13 mouse cellular contexts compared by ENCODE assay signal in the genomic region with DNA sequence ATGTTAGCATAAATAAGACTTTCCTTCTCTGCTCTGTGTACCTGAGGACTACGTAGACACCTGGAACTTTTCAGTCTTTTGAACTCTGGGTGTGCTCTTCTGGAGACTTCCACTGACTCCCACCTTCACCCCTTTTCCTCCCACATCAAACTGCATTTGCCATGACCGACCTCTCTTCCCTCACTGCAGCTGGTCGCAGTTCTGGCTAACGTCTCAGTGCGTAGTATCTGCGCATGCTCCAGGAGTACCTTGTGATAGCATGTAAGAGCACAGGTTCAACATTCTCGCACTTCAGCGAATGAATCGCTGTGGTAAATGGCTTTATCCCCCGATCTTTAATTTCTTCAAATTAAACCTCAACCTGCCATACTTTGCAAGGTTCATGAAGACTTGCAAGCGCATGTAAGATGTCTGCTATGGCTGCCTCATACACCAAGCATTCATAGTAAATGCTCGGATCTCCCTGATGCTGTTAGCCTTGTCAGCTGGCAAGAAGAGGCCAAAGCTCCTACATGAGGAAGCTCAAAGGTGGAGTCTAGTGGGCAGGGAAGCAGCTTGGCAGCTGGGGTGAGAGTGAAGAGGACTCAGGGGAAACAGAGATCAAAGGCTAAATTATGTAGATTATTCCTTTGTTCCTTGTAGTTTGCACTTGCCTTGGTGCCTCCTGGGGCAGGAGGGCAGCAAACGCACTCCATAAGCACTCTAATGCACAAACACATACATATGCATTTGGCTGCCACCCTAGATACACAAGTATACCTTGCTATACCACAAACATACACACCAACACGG. TPM values are rescaled to one million over a fixed set of nuclear protein-coding genes. Genes with fewer than 3 reads are reported as not detected.
DNase-seq lines count a peak whose midpoint lies in the region; ATAC-seq and TF ChIP-seq lines count a peak whose summit lies in the region.
"Had no signal": no experiment of that assay in that cellular context is flagged by ENCODE, and none has a peak within 500 bp of the region (broad histone marks: within the 10 kb centered on the region; RNA-seq: fewer than 3 reads in every experiment).

No protein-coding gene starts in this region.

- H3K4me1 ChIP-seq in hindbrain, embryonic 11.5 days (replicated peaks; ENCODE audit: control insufficient read depth, insufficient read depth, low read length) = no peaks in the 10 kb centered on the region
- peaks cover 10% of the 10 kb centered on the region for H3K4me1 ChIP-seq in hindbrain, embryonic 10.5 days (replicated peaks)
- H3K4me1 ChIP-seq in forebrain, embryonic 16.5 days (replicated peaks; ENCODE audit: control insufficient read depth, insufficient read depth, low read length) = peaks cover 11% of the 10 kb centered on the region
- no peaks in the 10 kb centered on the region for H3K4me1 ChIP-seq in hindbrain, embryonic 16.5 days (ENCODE audit: control insufficient read depth, insufficient read depth, low read depth, low read length)
- no peaks in the 10 kb centered on the region for H3K4me1 ChIP-seq in midbrain, postnatal 0 days (ENCODE audit: insufficient read depth, low read length)
- H3K4me1 ChIP-seq: heart, embryonic 15.5 days had no signal

- peak; percentile 61; the same call in 1 of the 2 replicates for ATAC-seq in hindbrain, embryonic 11.5 days (ENCODE audit: low FRiP score)
- 0 out of 2 replicates have a peak, but pooled peaks have one; percentile 18 for ATAC-seq in forebrain, embryonic 16.5 days
- 0 out of 2 replicates have a peak, but pooled peaks have one; percentile 30 for ATAC-seq in hindbrain, embryonic 16.5 days
- peak; percentile 58; the same call in 1 of the 2 replicates for ATAC-seq in midbrain, postnatal 0 days (ENCODE audit: low FRiP score)

- DNase-seq in hindbrain, embryonic 11.5 days (ENCODE audit: low spot score) = peak; percentile 27
- no peak for DNase-seq in hindbrain, embryonic 10.5 days (ENCODE audit: low spot score)
- no peak for DNase-seq in midbrain, postnatal 0 days (ENCODE audit: low spot score)
- no peak for DNase-seq in gastrocnemius, adult 8-10 months (ENCODE audit: low spot score in 2 of 2)
- no peak for DNase-seq in layer of hippocampus, postnatal 25 days (ENCODE audit: extremely low spot score in 1 of 2, low spot score in 1 of 2)
- DNase-seq: adrenal gland, postnatal 25 days; lung, adult 2 months had no signal

- no peaks in the 10 kb centered on the region for H3K36me3 ChIP-seq in hindbrain, embryonic 11.5 days (ENCODE audit: control insufficient read depth, insufficient read depth, low read length)
- H3K36me3 ChIP-seq in hindbrain, embryonic 10.5 days = no peaks in the 10 kb centered on the region
- no peaks in the 10 kb centered on the region for H3K36me3 ChIP-seq in forebrain, embryonic 16.5 days (ENCODE audit: control insufficient read depth, insufficient read depth)
- H3K36me3 ChIP-seq in hindbrain, embryonic 16.5 days (ENCODE audit: control insufficient read depth, insufficient read depth, low read length) = no peaks in the 10 kb centered on the region
- H3K36me3 ChIP-seq in midbrain, postnatal 0 days (ENCODE audit: insufficient read depth, low read length) = no peaks in the 10 kb centered on the region
- H3K36me3 ChIP-seq: embryonic facial prominence, embryonic 12.5 days; heart, embryonic 15.5 days; limb, embryonic 15.5 days had no signal

- H3K27me3 ChIP-seq in hindbrain, embryonic 11.5 days (ENCODE audit: control insufficient read depth, insufficient read depth, low read length) = no peaks in the 10 kb centered on the region
- H3K27me3 ChIP-seq in hindbrain, embryonic 10.5 days (ENCODE audit: insufficient read depth, poor library complexity, severe bottlenecking) = no peaks in the 10 kb centered on the region
- H3K27me3 ChIP-seq in forebrain, embryonic 16.5 days (replicated peaks; ENCODE audit: control insufficient read depth, insufficient read depth, low read length) = no peaks in the 10 kb centered on the region
- H3K27me3 ChIP-seq in hindbrain, embryonic 16.5 days (replicated peaks; ENCODE audit: control insufficient read depth, insufficient read depth, low read length) = no peaks in the 10 kb centered on the region
- H3K27me3 ChIP-seq in midbrain, postnatal 0 days (ENCODE audit: insufficient read depth, low read length) = no peaks in the 10 kb centered on the region
- H3K27me3 ChIP-seq: embryonic facial prominence, embryonic 12.5 days; heart, embryonic 15.5 days; limb, embryonic 15.5 days had no signal

- H3K4me3 ChIP-seq in hindbrain, embryonic 11.5 days (ENCODE audit: low read depth, low read length) = no peak overlapping the region
- H3K4me3 ChIP-seq in hindbrain, embryonic 10.5 days = no peak overlapping the region
- H3K4me3 ChIP-seq in forebrain, embryonic 16.5 days (replicated peaks; ENCODE audit: low read length) = no peak overlapping the region
- H3K4me3 ChIP-seq in hindbrain, embryonic 16.5 days (ENCODE audit: low read length) = no peak overlapping the region
- H3K4me3 ChIP-seq in midbrain, postnatal 0 days (ENCODE audit: low read depth, low read length) = no peak overlapping the region
- H3K4me3 ChIP-seq: embryonic facial prominence, embryonic 12.5 days; heart, embryonic 15.5 days; limb, embryonic 15.5 days; myocyte had no signal

- TF ChIP-seq CTCF in midbrain, postnatal 0 days (IDR thresholded peaks at IDR 0.05) = no peak

- H3K9ac ChIP-seq in hindbrain, embryonic 11.5 days (ENCODE audit: low read depth, low read length) = 0 out of 2 replicates have a peak overlapping the region, but pooled peaks have one; percentile 11
- H3K9ac ChIP-seq in forebrain, embryonic 16.5 days (replicated peaks; ENCODE audit: low read depth, low read length) = no peak overlapping the region; the same call in 1 of the 2 replicates
- H3K9ac ChIP-seq in hindbrain, embryonic 16.5 days (ENCODE audit: low read depth, low read length) = no peak overlapping the region
- no peak overlapping the region for H3K9ac ChIP-seq in midbrain, postnatal 0 days (replicated peaks; ENCODE audit: low read length, poor library complexity, severe bottlenecking)
- H3K9ac ChIP-seq: embryonic facial prominence, embryonic 12.5 days; heart, embryonic 15.5 days; limb, embryonic 15.5 days had no signal

- no peak overlapping the region for H3K27ac ChIP-seq in hindbrain, embryonic 11.5 days (ENCODE audit: low read depth, low read length)
- no peak overlapping the region for H3K27ac ChIP-seq in hindbrain, embryonic 10.5 days
- H3K27ac ChIP-seq in forebrain, embryonic 16.5 days (ENCODE audit: low read length) = peak overlapping the region; percentile 75
- H3K27ac ChIP-seq in hindbrain, embryonic 16.5 days (ENCODE audit: low read depth, low read length) = no peak overlapping the region
- no peak overlapping the region for H3K27ac ChIP-seq in midbrain, postnatal 0 days (ENCODE audit: low read depth, low read length)
- H3K27ac ChIP-seq: embryonic facial prominence, embryonic 12.5 days; heart, embryonic 15.5 days; limb, embryonic 15.5 days had no signal

- H3K9me3 ChIP-seq in hindbrain, embryonic 11.5 days (ENCODE audit: control insufficient read depth, low read length) = no peaks in the 10 kb centered on the region
- H3K9me3 ChIP-seq in hindbrain, embryonic 10.5 days = no peaks in the 10 kb centered on the region
- H3K9me3 ChIP-seq in forebrain, embryonic 16.5 days (ENCODE audit: control insufficient read depth, low read length) = no peaks in the 10 kb centered on the region
- no peaks in the 10 kb centered on the region for H3K9me3 ChIP-seq in hindbrain, embryonic 16.5 days (ENCODE audit: control insufficient read depth, low read length)
- no peaks in the 10 kb centered on the region for H3K9me3 ChIP-seq in midbrain, postnatal 0 days (ENCODE audit: low read length)
- H3K9me3 ChIP-seq: embryonic facial prominence, embryonic 12.5 days; heart, embryonic 15.5 days; limb, embryonic 15.5 days had no signal

- WGBS in hindbrain, embryonic 11.5 days = 80% methylated on average over 14 of the region's 14 CpGs
- 86% methylated on average over 14 of the region's 14 CpGs for WGBS in hindbrain, embryonic 10.5 days
- WGBS in forebrain, embryonic 16.5 days = 82% methylated on average over 14 of the region's 14 CpGs
- WGBS in hindbrain, embryonic 16.5 days = 79% methylated on average over 14 of the region's 14 CpGs
- 67% methylated on average over 14 of the region's 14 CpGs for WGBS in midbrain, postnatal 0 days

- no peak overlapping the region for H3K4me2 ChIP-seq in hindbrain, embryonic 11.5 days (replicated peaks; ENCODE audit: low read depth, low read length)
- H3K4me2 ChIP-seq in forebrain, embryonic 16.5 days (ENCODE audit: low read length) = no peak overlapping the region
- no peak overlapping the region for H3K4me2 ChIP-seq in hindbrain, embryonic 16.5 days (ENCODE audit: low read length)
- no peak overlapping the region for H3K4me2 ChIP-seq in midbrain, postnatal 0 days (ENCODE audit: low read depth, low read length, poor library complexity, severe bottlenecking)
- H3K4me2 ChIP-seq: embryonic facial prominence, embryonic 12.5 days; heart, embryonic 15.5 days; limb, embryonic 15.5 days had no signal

RNA-seq across cellular contexts. Expression of gene Strbp, which starts 19.2 kb away (rescaled TPM):
- polyA plus RNA-seq in hindbrain, embryonic 11.5 days (2014; fragmentation: Nextera tagmentation; extraction: Ambion mirVana) = 99.3 and 101 TPM in 2 replicates
- polyA plus RNA-seq in hindbrain, embryonic 10.5 days (2016; fragmentation: Nextera tagmentation; extraction: Ambion mirVana) = 54.9 and 59.3 TPM in 2 replicates
- 111 and 113 TPM in 2 replicates for polyA plus RNA-seq in forebrain, embryonic 16.5 days (2015; fragmentation: Nextera tagmentation; extraction: Ambion mirVana)
- polyA plus RNA-seq in hindbrain, embryonic 16.5 days (2015; fragmentation: Nextera tagmentation; extraction: Ambion mirVana) = 94.9 and 96.0 TPM in 2 replicates
- 118 and 121 TPM in 2 replicates for total RNA-seq in midbrain, postnatal 0 days (2014; rRNA removed)
- polyA plus RNA-seq in midbrain, postnatal 0 days (2015; fragmentation: Nextera tagmentation; extraction: Ambion mirVana) = 87.1 and 105 TPM in 2 replicates
- 10 to 100 TPM; 20.8 to 23.8 (median 22.9) TPM for total RNA-seq in gastrocnemius, adult 8-10 months (2022)
- 100 to 1,000 TPM; 150 to 169 TPM for total RNA-seq in layer of hippocampus, postnatal 25 days (2021)

RNA-seq across cellular contexts. Expression of gene Crb2, which starts 53.2 kb away (rescaled TPM):
- polyA plus RNA-seq in hindbrain, embryonic 11.5 days (2014; fragmentation: Nextera tagmentation; extraction: Ambion mirVana) = 6.2 and 7.7 TPM in 2 replicates
- 19.5 and 20.5 TPM in 2 replicates for polyA plus RNA-seq in hindbrain, embryonic 10.5 days (2016; fragmentation: Nextera tagmentation; extraction: Ambion mirVana)
- polyA plus RNA-seq in forebrain, embryonic 16.5 days (2015; fragmentation: Nextera tagmentation; extraction: Ambion mirVana) = 5.0 and 5.7 TPM in 2 replicates
- polyA plus RNA-seq in hindbrain, embryonic 16.5 days (2015; fragmentation: Nextera tagmentation; extraction: Ambion mirVana) = 3.7 and 4.5 TPM in 2 replicates
- 3.7 and 4.8 TPM in 2 replicates for total RNA-seq in midbrain, postnatal 0 days (2014; rRNA removed)
- 1.6 and 1.7 TPM in 2 replicates for polyA plus RNA-seq in midbrain, postnatal 0 days (2015; fragmentation: Nextera tagmentation; extraction: Ambion mirVana)
- total RNA-seq in gastrocnemius, adult 8-10 months (2022) = under 1 TPM in 3 of 4 experiments, not detected in 1; 0.02 to 0.08 (median 0.04) TPM
- 1 to 10 TPM; 3.8 to 4.8 TPM for total RNA-seq in layer of hippocampus, postnatal 25 days (2021)
- polyA plus RNA-seq: myocyte had no signal
